Mouse (Mus musculus) liver, adult 2 months (tissue): ENCODE results near the gene Pck2.

Experiments
- CTCF ChIP-seq: fragments of 200-500 bp; IDR thresholded peaks from 2 replicates; pipeline ENCODE4 v1.5.1; 2011; ENCODE audit warnings: low read depth, low read length, control low read depth
- POLR2A ChIP-seq: fragments of 200-500 bp; IDR thresholded peaks from 2 replicates; pipeline ENCODE4 v1.6.1; 2011; ENCODE audit warnings: low read length, control low read depth; ENCODE audit not compliant: insufficient read depth; ENCODE audit errors: extremely low read depth

GRCm38 (mm10) chr14:55561860-55562259 lies 21.8 kb downstream of the Pck2 start:
- TF ChIP-seq CTCF (no peak), POLR2A (no peak)
